Mouse (Mus musculus) left cerebral cortex, postnatal 25 days (tissue): ENCODE results near the gene Rnf215. TPM values are rescaled to one million over a fixed set of nuclear protein-coding genes. Genes with fewer than 3 reads are reported as not detected.
"Not testable (repeated sequence)": the region's sequence is repeated elsewhere in the genome, so short reads cannot be mapped to it uniquely, and the experiment has no call there.

Experiments
- DNase-seq, 2 experiments: peaks; one replicate each; pipeline ENCODE4 v3.0.0; 2022; ENCODE audit warnings: low spot score in 2 of 2, mixed read lengths in 1 of 2
- intact Hi-C: fragments of 180-260 bp; cut with DNase I; formaldehyde crosslinking; loops from one replicate; pipeline ENCODE4 v1.15.1; 2025
- microRNA-seq, 2 experiments: library from miRNA; unstranded; fragments of <30 nt; microRNA quantifications; one replicate each; pipeline ENCODE4 v1.2.0; 2022
- total RNA-seq, 2 experiments: library from RNA; stranded (reverse); gene quantifications; 2 replicates each; pipeline ENCODE4 v1.2.3; 2021

Rnf215 gene
- total RNA-seq, 2 experiments from 2014 or later = 28.2 to 31.4 TPM

DNA sequence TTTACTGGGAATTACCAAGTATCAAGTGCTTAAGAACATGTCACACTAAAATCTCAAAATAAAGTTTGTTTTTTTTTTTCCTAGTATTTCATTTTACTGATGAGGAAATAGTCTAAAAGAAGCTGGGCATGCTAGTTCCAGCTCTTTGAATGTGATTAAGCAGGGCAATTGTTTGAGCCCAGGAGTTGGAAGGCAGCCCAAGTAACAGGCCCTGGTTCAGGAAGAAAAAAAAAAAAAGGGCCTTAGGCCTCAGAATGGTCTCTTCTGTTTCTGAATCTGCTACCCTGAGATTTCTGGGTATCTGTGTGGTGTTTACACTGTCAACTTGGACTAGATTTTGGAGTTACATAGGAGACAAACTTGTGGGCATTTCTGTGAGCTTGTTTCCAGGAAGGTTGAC, 48.5 kb downstream of the Rnf215 start:
- intact Hi-C loops = no loop called here
- DNase-seq = no peak

DNA sequence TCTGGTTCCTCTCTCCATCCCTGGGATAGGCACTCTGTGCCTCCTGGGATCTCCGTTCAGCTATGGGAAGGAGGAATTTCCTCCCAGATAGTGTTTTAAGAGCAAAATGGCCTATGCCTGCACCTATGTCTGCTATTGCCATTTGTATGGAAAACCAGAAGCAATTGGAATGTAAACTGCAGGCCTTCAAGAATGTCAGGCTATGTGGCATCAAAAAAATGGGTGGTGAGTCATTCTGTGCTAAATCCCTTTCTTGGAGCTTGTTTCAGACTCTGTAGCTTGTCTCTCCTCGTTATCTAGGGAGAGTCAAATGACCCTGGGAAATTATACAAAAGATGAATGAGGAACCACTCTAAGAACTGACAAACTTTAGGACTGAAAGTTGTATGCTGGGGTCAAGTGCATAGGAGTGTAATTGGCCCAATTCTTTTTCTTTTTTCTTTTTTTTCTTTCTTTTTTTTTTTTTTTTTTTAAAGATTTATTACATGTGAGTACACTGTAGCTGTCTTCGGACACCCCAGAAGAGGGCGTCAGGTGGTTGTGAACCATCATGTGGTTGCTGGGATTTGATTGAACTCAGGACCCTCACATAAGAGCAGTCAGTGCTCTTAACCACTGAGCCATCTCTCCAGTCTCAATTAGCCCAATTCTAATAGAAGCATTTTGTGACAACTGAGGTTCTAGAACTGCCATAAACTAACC, 49.4 kb downstream of the Rnf215 start:
- intact Hi-C loops = no loop called here

DNA sequence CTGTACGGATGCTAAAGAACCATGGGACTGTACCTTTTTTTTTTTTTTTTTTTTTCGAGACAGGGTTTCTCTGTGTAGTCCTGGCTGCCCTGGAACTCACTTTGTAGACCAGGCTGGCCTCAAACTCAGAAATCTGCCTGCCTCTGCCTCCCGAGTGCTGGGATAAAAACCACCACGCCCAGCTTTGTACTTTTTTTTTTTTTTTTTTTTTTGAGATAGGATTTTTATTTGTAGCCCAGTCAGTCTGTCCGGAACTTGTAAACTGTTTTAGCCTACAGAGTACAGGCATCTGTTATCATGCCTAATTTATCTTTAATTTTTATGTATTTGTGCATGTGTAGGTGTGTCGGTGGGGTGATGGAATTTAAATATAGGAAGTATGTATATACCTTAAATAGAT, 50.5 kb downstream of the Rnf215 start:
- intact Hi-C loops, DNase-seq: not testable (repeated sequence)

More for the DNA sequence above, 49.4 kb downstream of the Rnf215 start:
- DNase-seq = no peak

DNA sequence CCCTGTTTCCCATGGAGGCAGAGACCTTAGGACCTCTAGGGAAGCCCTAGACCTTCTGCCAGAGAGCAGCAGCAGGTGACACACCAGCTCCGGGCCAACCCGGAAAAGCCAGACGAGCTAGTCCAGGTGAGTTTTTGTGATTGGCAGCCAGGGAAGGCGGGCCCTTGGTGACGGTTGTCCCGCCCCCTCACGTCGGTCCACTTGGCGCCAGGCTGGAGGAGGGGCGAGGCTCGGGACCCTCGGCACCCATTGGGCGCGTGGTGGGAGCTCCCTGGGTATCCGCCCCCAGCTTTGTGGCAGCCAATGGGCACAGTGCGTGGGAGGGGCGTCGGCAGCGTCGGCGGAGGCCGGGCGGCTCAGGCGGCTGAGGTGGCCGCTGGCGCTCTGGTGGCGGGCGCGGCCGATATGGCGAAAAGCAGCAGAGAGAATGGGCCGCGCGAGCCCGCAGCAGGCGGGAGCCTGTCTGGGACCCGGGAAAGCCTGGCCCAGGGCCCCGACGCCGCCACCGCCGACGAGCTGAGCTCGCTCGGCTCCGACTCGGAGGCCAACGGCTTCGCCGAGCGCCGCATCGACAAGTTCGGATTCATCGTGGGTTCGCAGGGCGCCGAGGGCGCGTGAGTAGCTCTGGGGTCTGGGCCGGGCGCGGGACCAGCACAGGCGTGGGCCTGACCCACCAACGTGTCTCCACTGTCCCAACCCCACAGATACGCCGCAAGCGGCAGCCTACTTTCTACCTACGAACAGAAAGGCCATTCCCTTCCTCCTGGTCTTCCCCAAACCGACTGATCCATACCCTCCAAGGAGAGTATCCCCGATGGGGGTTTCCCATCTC, 51.7 kb downstream of the Rnf215 start, which contains the start of gene Tbc1d10a:
Tbc1d10a (plus strand) TSS at position 304 of the 832 bp plus-strand sequence.
- peak; percentile 98 to 99 for DNase-seq
- intact Hi-C loops = loop anchor here (2.0 kb wide), 1 partner anchor 32 kb away; the partner anchor contains the start of gene Castor1

DNA sequence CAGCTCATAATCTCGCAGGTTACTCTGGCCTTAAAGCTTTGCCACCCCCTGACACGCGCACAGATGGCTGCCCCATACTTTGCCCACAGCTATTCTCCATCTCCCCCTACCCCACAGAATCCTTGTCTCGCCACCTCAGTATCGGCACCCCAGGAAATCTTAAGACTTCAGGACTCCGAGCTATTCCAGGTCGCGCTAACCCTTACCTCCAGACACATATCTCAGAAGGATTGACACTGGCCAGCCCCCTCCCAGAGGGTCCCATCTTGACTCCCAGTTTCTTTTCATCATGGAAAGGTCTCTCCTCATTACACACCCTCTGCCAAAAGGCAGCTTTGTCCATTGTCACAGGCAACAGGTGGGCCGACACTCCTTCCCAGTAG, 52.3 kb downstream of the Rnf215 start:
- intact Hi-C loops = loop anchor here (2.0 kb wide), 1 partner anchor 31 kb away; the partner anchor contains the start of gene Castor1

DNA sequence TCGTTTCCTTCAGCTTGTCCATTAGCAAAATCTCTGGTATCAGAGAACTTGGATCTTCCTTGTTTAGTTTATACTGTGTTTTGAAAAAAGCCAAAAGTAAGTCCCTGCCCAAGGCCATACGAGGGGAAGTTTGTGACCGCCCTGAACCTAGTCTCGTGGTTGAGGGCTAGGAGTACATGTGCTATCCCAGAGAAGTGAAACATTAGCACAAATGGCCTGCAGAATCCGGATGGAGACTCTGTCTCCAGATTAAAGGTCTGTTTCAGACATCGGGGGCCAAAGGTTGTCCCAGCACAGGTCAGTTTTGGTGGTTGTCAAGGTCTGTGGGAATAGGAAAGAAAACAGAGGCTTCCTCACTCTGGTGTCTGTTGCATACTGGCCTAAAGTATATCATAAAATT, 54.2 kb downstream of the Rnf215 start:
- no peak for DNase-seq
- intact Hi-C loops = no loop called here

More for the DNA sequence above, 52.3 kb downstream of the Rnf215 start:
- DNase-seq = no peak

DNA sequence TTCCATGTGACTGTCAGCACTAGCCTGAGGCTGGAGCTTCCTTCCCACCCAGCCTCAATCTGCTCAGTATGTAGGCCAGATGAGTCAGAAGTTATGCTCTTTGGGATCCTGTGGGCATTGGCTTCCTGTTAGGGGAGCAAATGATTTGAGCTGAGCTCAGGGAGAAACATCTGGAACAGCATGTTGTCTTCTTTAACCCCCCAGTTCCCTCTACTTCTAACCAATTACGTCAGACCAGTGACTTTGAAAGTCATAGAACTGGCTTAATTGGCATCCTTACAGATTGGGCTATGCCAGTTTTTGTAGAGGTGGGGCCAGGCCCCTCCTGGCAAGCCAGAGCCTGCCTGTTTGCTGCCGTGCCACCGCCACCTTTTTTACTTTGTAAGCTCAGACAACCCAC, 55.7 kb downstream of the Rnf215 start:
- DNase-seq = peak in 1 of 2 experiments; percentile 34
- intact Hi-C loops = no loop called here

Small RNA genes within 50 kb of the gene (microRNA-seq; reads per million reads assigned to microRNA genes)
- 1.0 to 3.2 reads per million in 2 experiments for gene Mir3060

Other genes with a start within 250 kb of the Rnf215 start
- under 1 TPM; 0.25 to 0.39 TPM for gene 4921536K21Rik, start 240.1 kb upstream of the Rnf215 start, total RNA-seq
- gene Dusp18, start 240.0 kb upstream of the Rnf215 start, total RNA-seq = 10 to 100 TPM; 28.8 to 32.5 TPM
- gene Slc35e4, start 220.5 kb upstream of the Rnf215 start, total RNA-seq = 10 to 100 TPM; 17.9 to 20.5 TPM
- gene Tcn2, start 203.0 kb upstream of the Rnf215 start, total RNA-seq = 10 to 100 TPM; 19.6 to 20.4 TPM
- gene Pes1, start 171.2 kb upstream of the Rnf215 start, total RNA-seq = 10 to 100 TPM; 38.5 to 41.5 TPM
- gene 4930556J24Rik, start 158.4 kb upstream of the Rnf215 start, total RNA-seq = not detected
- gene Gal3st1, start 151.6 kb upstream of the Rnf215 start, total RNA-seq = 10 to 100 TPM; 13.2 to 15.5 TPM
- under 1 TPM in 1 of 2 experiments, not detected in 1; 0.21 TPM for gene Sec14l4, start 103.7 kb upstream of the Rnf215 start, total RNA-seq
- gene Sec14l3, start 70.4 kb upstream of the Rnf215 start, total RNA-seq = 1 to 10 TPM in 1 of 2 experiments, under 1 TPM in 1; 0.60 to 1.3 TPM
- 100 to 1,000 TPM in 1 of 2 experiments, 10 to 100 TPM in 1; 92.3 to 104 TPM for gene Mtfp1, start 39.8 kb upstream of the Rnf215 start, total RNA-seq
- gene Sec14l2, start 11.8 kb upstream of the Rnf215 start, total RNA-seq = 10 to 100 TPM; 35.6 to 35.8 TPM
- 10 to 100 TPM; 14.9 to 17.7 TPM for gene Ccdc157, start 25.1 kb downstream of the Rnf215 start, total RNA-seq
- gene Sf3a1, start 25.1 kb downstream of the Rnf215 start, total RNA-seq = 10 to 100 TPM; 68.6 to 73.1 TPM
- 10 to 100 TPM; 34.5 to 35.6 TPM for gene Tbc1d10a, start 51.6 kb downstream of the Rnf215 start, total RNA-seq
- 1 to 10 TPM; 3.9 to 6.1 TPM for gene Castor1, start 83.0 kb downstream of the Rnf215 start, total RNA-seq
- gene Osm, start 101.2 kb downstream of the Rnf215 start, total RNA-seq = under 1 TPM in 1 of 2 experiments, not detected in 1; 0.16 TPM
- under 1 TPM; 0.23 to 0.25 TPM for gene Lif, start 122.4 kb downstream of the Rnf215 start, total RNA-seq